Mouse (Mus musculus) heart, postnatal 0 days (tissue): ENCODE data around the gene Bri3. TPM values are rescaled to one million over a fixed set of nuclear protein-coding genes. Genes with fewer than 3 reads are reported as not detected.

Source experiments
- ATAC-seq: fragments of 200-750 bp; cut with Nextera tagmentation; 2 replicates; pipeline ENCODE4 v1.8.0; 2017; ENCODE audit warnings: low read depth, moderate number of reproducible peaks, moderate library complexity; ENCODE audit not compliant: insufficient read depth
- DNase-seq: peaks from one replicate; pipeline ENCODE4 v3.0.0-alpha.2; 2016; ENCODE audit warnings: low spot score
- H3K27ac ChIP-seq: fragments of 300-500 bp; sonication (generic); 2 replicates; pipeline ENCODE4 v1.5.1; 2014; ENCODE audit warnings: low read depth, mild to moderate bottlenecking
- H3K27me3 ChIP-seq: fragments of 300-500 bp; sonication (generic); 2 replicates; pipeline ENCODE4 v1.6.1; 2014; ENCODE audit warnings: low read length, mixed read lengths; ENCODE audit not compliant: control insufficient read depth, insufficient read depth
- H3K36me3 ChIP-seq: fragments of 300-500 bp; sonication (generic); replicated peaks from 2 replicates; pipeline ENCODE4 v1.6.1; 2014; ENCODE audit warnings: low read length, mixed read lengths; ENCODE audit not compliant: control insufficient read depth, insufficient read depth
- H3K4me1 ChIP-seq: fragments of 300-500 bp; sonication (generic); 2 replicates; pipeline ENCODE4 v1.6.1; 2014; ENCODE audit warnings: antibody characterized with exemption; ENCODE audit not compliant: control insufficient read depth, insufficient read depth
- H3K4me2 ChIP-seq: fragments of 300-500 bp; sonication (generic); 2 replicates; pipeline ENCODE4 v1.6.1; 2014; ENCODE audit warnings: low read depth, mild to moderate bottlenecking, low read length, moderate library complexity
- H3K4me3 ChIP-seq: fragments of 300-500 bp; sonication (generic); 2 replicates; pipeline ENCODE4 v1.5.1; 2014; ENCODE audit warnings: low read depth, low read length
- H3K9ac ChIP-seq: fragments of 300-500 bp; sonication (generic); replicated peaks from 2 replicates; pipeline ENCODE4 v1.6.1; 2014; ENCODE audit warnings: low read depth, low read length, mixed read lengths
- H3K9me3 ChIP-seq: fragments of 300-500 bp; sonication (generic); replicated peaks from 2 replicates; pipeline ENCODE4 v1.6.1; 2016; ENCODE audit warnings: low read length; ENCODE audit not compliant: control insufficient read depth
- CTCF ChIP-seq: IDR thresholded peaks from 2 replicates; pipeline ENCODE4 v1.5.1; 2016; ENCODE audit warnings: antibody characterized with exemption, control low read depth, low read depth
- EP300 ChIP-seq: IDR thresholded peaks from 2 replicates; pipeline ENCODE4 v1.6.1; 2016; ENCODE audit warnings: antibody characterized with exemption, low read depth
- WGBS: fragments of 180-500 bp; shearing (Covaris S2); extraction: QIAGEN DNeasy Blood & Tissue Kit; methylation state at CpG from one replicate; pipeline ENCODE4 v1.1.7; 2014; 5-methylcytosine and 5-hydroxymethylcytosine counted together
- polyA plus RNA-seq: library from polyadenylated mRNA; unstranded; fragments of >200 nt; fragmentation: Nextera tagmentation; extraction: Ambion mirVana; gene quantifications from 2 replicates; pipeline ENCODE4 v1.2.1, GENCODE M21; 2015
- total RNA-seq: library from RNA; depleted of rRNA; stranded (reverse); fragments of >200 nt; gene quantifications from 2 replicates; pipeline ENCODE4 v1.2.3, GENCODE M21; 2014; ENCODE audit warnings: low replicate concordance; rRNA removed

The Bri3 gene
- total and polyA plus RNA-seq, 2 experiments from 2014 or later, result 71.0 to 304 TPM

- Histone ChIP-seq H3K4me2 (no peak overlapping the region), H3K9ac (no peak overlapping the region), H3K9me3 (no peaks in the 10 kb centered on the region), H3K27ac (no peak overlapping the region), H3K4me3 (no peak overlapping the region), H3K4me1 (no peaks in the 10 kb centered on the region), H3K36me3 (no peaks in the 10 kb centered on the region), H3K27me3 (no peaks in the 10 kb centered on the region)
- WGBS, result 69% methylated on average over 8 of the region's 8 CpGs
- ATAC-seq (no peak), DNase-seq (no peak)
- TF ChIP-seq CTCF (no peak), EP300 (no peak)
Measured at GRCm38 (mm10) chr5:144479677-144480171, 235.5 kb downstream of the Bri3 start.

GRCm38 (mm10) chr5:144483659-144484375 is 239.6 kb downstream of the Bri3 start:
- no peaks in the 10 kb centered on the region for H3K36me3 ChIP-seq
- H3K27me3 ChIP-seq, result no peaks in the 10 kb centered on the region
- no peak overlapping the region for H3K27ac ChIP-seq
- ATAC-seq (no peak), DNase-seq (no peak)
- WGBS, result 63% methylated on average over 16 of the region's 16 CpGs
- TF ChIP-seq EP300 (no peak), CTCF (no peak)
- H3K9ac ChIP-seq, result no peak overlapping the region
- no peak overlapping the region for H3K4me2 ChIP-seq
- no peaks in the 10 kb centered on the region for H3K4me1 ChIP-seq
- no peaks in the 10 kb centered on the region for H3K9me3 ChIP-seq
- H3K4me3 ChIP-seq, result no peak overlapping the region

DNA sequence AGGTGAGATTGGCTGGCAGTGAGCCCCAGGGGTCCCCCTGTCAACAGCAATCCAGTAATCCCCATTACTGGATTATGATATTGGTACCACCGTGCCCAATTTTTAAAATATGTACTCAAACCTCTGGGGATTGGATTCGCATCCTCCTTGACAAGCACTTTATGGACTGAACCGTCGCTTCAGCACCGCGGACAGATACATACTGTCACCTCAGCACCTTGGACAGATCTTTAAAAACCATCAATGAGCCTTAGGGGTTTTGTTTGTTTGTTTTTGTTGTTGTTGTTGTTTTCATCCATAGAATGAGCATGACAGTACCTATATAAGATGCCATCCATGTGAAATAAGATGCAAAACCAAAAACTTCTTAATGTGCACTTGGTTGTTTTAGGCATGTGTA is 247.1 kb downstream of the Bri3 start:
- Histone ChIP-seq H3K4me1 (no peaks in the 10 kb centered on the region), H3K36me3 (no peaks in the 10 kb centered on the region), H3K9ac (no peak overlapping the region), H3K27ac (no peak overlapping the region), H3K27me3 (no peaks in the 10 kb centered on the region), H3K4me3 (no peak overlapping the region), H3K4me2 (no peak overlapping the region), H3K9me3 (no peaks in the 10 kb centered on the region)
- TF ChIP-seq CTCF (no peak), EP300 (no peak)
- DNase-seq (peak; percentile 7), ATAC-seq (no peak)
- 10% methylated on average over 6 of the region's 6 CpGs for WGBS

Other genes with a start within 250 kb of the Bri3 start
- 33.7 and 34.0 TPM in 2 replicates for gene Ccz1, start 229.6 kb upstream of the Bri3 start, total RNA-seq
- 43.3 and 44.2 TPM in 2 replicates for gene Ccz1, start 229.6 kb upstream of the Bri3 start, polyA plus RNA-seq
- gene Ocm, start 217.8 kb upstream of the Bri3 start, total RNA-seq, result not detected in 2 replicates
- not detected in 2 replicates for gene Ocm, start 217.8 kb upstream of the Bri3 start, polyA plus RNA-seq
- 19.5 and 23.2 TPM in 2 replicates for gene Lmtk2, start 144.0 kb upstream of the Bri3 start, total RNA-seq
- gene Lmtk2, start 144.0 kb upstream of the Bri3 start, polyA plus RNA-seq, result 2.2 and 2.5 TPM in 2 replicates
- 0.31 and 0.54 TPM in 2 replicates for gene Bhlha15, start 54.2 kb upstream of the Bri3 start, total RNA-seq
- gene Bhlha15, start 54.2 kb upstream of the Bri3 start, polyA plus RNA-seq, result 0.04 and 0.08 TPM in 2 replicates
- gene Tecpr1, start 20.8 kb upstream of the Bri3 start, total RNA-seq, result 19.2 and 28.3 TPM in 2 replicates
- gene Tecpr1, start 20.8 kb upstream of the Bri3 start, polyA plus RNA-seq, result 11.7 and 13.5 TPM in 2 replicates
- 6.0 and 6.2 TPM in 2 replicates for gene Baiap2l1, start 113.7 kb downstream of the Bri3 start, total RNA-seq
- gene Baiap2l1, start 113.7 kb downstream of the Bri3 start, polyA plus RNA-seq, result 10.2 and 11.1 TPM in 2 replicates